Mouse (Mus musculus) G1E (cell line): ENCODE results near the gene Atp1a2. TPM values are rescaled to one million over a fixed set of nuclear protein-coding genes. Genes with fewer than 3 reads are reported as not detected.

Experiments used
- ATAC-seq: 2 replicates; pipeline ENCODE4 v1.8.0; 2016; ENCODE audit warnings: mild to moderate bottlenecking; ENCODE audit not compliant: insufficient number of reproducible peaks, poor library complexity, low FRiP score, severe bottlenecking; ENCODE audit errors: extremely low read depth
- DNase-seq: peaks from one replicate; pipeline ENCODE4 v3.0.0; 2012; ENCODE audit warnings: low spot score
- H3K27me3 ChIP-seq: 2 replicates; pipeline ENCODE4 v1.6.1; 2012; ENCODE audit warnings: mild to moderate bottlenecking, low read length, inconsistent platforms; ENCODE audit not compliant: insufficient read depth
- H3K36me3 ChIP-seq: replicated peaks from 2 replicates; pipeline ENCODE3; 2012; ENCODE audit warnings: mild to moderate bottlenecking, inconsistent platforms
- H3K4me1 ChIP-seq: 2 replicates; pipeline ENCODE4 v1.6.1; 2012; ENCODE audit warnings: low read depth, low read length, inconsistent platforms, mixed read lengths; ENCODE audit not compliant: insufficient read depth
- H3K4me3 ChIP-seq: 2 replicates; pipeline ENCODE4 v1.5.1; 2012; ENCODE audit warnings: low read depth, mild to moderate bottlenecking, inconsistent platforms, low read length, moderate library complexity, mixed read lengths
- H3K9me3 ChIP-seq: replicated peaks from 2 replicates; pipeline ENCODE4 v1.6.1; 2012; ENCODE audit warnings: inconsistent platforms
- CTCF ChIP-seq: IDR thresholded peaks from 2 replicates; pipeline ENCODE4 v1.5.1; 2012; ENCODE audit warnings: low read depth, low read length, inconsistent platforms, mixed read lengths
- GATA1 ChIP-seq: IDR thresholded peaks from 2 replicates; pipeline ENCODE4 v1.6.1; 2012; ENCODE audit warnings: borderline replicate concordance, low read length, inconsistent platforms, mixed read lengths
- GATA2 ChIP-seq: IDR thresholded peaks from 2 replicates; pipeline ENCODE4 v1.6.1; 2012; ENCODE audit warnings: low read depth, low read length, inconsistent platforms, borderline replicate concordance
- POLR2AphosphoS5 ChIP-seq: IDR thresholded peaks from 2 replicates; pipeline ENCODE4 v1.6.1; 2012; ENCODE audit warnings: low read depth, low read length, inconsistent platforms; ENCODE audit not compliant: insufficient replicate concordance
- TAL1 ChIP-seq: conservative IDR thresholded peaks from 2 replicates; pipeline ENCODE4 v1.6.1; 2012; ENCODE audit warnings: low read depth, low read length, inconsistent platforms, mixed read lengths
- polyA plus RNA-seq: library from polyadenylated mRNA; stranded (reverse); fragments of >175 nt; gene quantifications from 2 replicates; pipeline ENCODE4 v1.2.3, GENCODE M21; 2012
- total RNA-seq, 2 experiments: library from RNA; stranded (forward) in 1 of 2; stranded (reverse) in 1 of 2; fragments of 200-1000 nt in 1 of 2; fragments of >200 nt in 1 of 2; fragmentation: Nextera tagmentation in 1 of 2; gene quantifications; 2 replicates each; pipeline ENCODE4 v1.2.3; 2014 to 2017

The Atp1a2 gene
- total and polyA plus RNA-seq, 3 experiments: 0.05 TPM; not detected in 2

DNA sequence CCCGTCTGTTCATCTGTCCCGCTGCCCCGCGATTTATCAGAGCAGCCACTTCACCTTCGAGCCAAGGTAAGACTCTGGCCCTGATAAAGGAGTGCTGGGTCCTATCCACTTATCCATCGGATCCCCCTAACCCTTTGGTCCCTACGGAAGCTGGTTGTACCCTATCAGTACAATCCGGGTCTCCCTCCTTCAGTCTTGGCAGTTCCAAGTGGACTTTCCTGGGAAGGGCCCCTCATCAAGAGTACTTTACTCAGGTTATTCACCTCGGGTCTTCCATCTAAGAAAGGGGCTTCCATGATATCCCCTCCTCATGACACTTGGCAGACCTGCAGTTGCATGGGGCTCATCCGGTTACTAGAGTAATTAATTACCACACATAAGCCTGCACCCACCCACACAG lies 43.5 kb upstream of the Atp1a2 start:
- ATAC-seq (no peak), DNase-seq (no peak)
- Histone ChIP-seq H3K4me1 (no peaks in the 10 kb centered on the region), H3K9me3 (no peaks in the 10 kb centered on the region), H3K36me3 (no peaks in the 10 kb centered on the region), H3K4me3 (no peak overlapping the region), H3K27me3 (peaks cover 7% of the 10 kb centered on the region; the same call in 1 of the 2 replicates)
- no peak for TF ChIP-seq CTCF
- no peak for TF ChIP-seq GATA1
- TF ChIP-seq TAL1: no peak
- no peak for TF ChIP-seq GATA2
- TF ChIP-seq POLR2AphosphoS5: no peak

DNA sequence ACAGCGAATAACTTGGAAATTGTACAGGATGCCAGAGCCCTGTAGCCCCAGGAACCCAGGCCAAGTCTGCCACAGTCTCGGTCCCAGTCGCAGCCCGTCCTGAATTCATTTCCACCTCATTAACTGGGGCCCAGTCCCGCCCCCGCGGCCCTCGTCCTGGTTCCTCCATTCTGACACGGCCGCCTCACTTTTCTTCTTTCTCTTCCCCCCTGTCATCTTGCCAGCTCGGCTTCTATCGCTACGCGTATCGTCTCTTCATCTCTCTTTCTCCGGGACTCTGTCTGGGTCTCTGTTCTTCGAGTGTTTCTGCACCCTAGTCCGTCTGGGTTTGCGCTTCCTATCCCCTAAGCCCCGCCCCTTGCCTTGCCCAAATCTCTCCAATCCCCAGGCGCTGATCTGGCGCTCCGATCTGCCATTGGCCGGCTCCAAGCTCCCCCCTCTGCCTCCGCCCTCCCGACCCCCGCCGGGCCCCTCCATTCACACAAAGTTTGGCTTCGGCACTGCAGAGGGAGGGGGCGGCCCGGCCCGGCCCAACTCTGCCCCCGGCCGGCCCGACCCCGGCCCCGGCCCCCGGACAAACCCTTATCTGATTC lies 43.0 kb upstream of the Atp1a2 start, which contains the start of gene Kcnj10:
Kcnj10 (plus strand) TSS at position 482 of the 593 bp plus-strand sequence.
- H3K27me3 ChIP-seq: peaks cover 2% of the 10 kb centered on the region; the same call in 1 of the 2 replicates
- no peak for DNase-seq
- no peaks in the 10 kb centered on the region for H3K4me1 ChIP-seq
- no peak within 1 kb of the TSS for H3K4me3 ChIP-seq
- no peaks in the 10 kb centered on the region for H3K36me3 ChIP-seq
- no peak for ATAC-seq
- H3K9me3 ChIP-seq: no peaks in the 10 kb centered on the region
- TF ChIP-seq TAL1 (no peak), GATA1 (no peak), CTCF (no peak), POLR2AphosphoS5 (no peak)

DNA sequence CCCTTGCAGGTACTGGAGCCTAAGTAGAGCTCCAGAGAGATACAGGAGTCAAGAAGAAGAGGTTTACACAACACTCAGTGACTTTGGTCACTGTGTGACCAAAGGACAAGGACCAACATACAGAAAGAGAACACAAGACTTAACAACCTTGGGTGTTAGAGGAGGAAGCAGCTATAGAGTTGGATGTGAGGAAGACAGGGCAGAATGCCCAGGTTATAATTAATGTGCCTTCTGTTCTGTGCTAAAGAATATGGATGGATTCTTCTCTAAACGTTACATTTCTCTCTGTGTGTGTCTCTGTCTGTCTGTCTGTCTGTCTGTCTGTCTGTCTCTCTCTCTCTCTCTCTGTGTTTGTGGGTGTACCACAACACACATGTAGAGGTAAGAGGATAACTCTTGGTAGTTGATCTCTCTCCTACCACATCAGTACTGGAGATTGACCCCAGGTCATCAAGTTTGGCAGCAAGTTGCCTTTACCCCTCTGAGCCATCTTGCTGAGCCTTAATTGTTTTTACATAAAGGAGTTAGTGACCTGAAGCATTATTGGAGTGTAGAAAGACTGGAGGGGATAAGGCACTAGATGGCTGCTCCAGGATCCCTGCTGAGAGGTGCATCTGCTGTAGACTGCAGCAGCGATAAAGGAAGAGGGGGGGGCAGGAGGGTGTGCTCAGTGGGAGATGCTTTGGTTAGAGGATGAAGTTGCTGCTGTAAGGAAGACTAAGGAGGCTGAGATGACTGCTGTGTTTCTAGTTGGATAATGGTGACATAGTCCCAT lies 39.7 kb upstream of the Atp1a2 start:
- no peak overlapping the region for H3K4me3 ChIP-seq
- no peaks in the 10 kb centered on the region for H3K9me3 ChIP-seq
- DNase-seq (no peak), ATAC-seq (no peak)
- TF ChIP-seq GATA2: no peak
- no peak for TF ChIP-seq CTCF
- TF ChIP-seq TAL1: no peak
- TF ChIP-seq GATA1: no peak
- no peak for TF ChIP-seq POLR2AphosphoS5
- H3K4me1 ChIP-seq: no peaks in the 10 kb centered on the region
- H3K36me3 ChIP-seq: no peaks in the 10 kb centered on the region
- H3K27me3 ChIP-seq: 0 out of 2 replicates have a peak, but pooled peaks cover 5% of the 10 kb centered on the region

DNA sequence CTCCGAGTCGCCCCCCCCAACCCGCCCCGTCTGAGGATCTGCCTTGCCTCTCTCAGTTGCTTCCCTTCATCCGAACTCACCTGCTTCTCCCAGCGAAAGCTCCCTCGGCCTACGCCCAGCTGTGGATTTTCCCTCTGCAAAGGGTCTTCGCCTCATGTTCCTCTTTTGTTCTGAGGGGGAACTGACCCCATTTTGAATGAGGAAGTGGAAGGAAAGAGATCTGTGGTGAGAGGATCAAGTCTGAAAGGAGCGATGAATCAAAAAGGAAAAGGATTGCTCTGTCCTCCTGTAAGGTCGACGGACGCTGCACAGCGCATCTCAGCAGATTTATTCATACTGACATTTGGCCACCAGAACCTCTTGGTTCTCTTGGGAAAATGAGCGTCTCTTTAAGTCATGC lies 37.9 kb upstream of the Atp1a2 start:
- TF ChIP-seq GATA2 (no peak), GATA1 (no peak), TAL1 (no peak), CTCF (no peak), POLR2AphosphoS5 (no peak)
- H3K27me3 ChIP-seq: peaks cover 7% of the 10 kb centered on the region

DNA sequence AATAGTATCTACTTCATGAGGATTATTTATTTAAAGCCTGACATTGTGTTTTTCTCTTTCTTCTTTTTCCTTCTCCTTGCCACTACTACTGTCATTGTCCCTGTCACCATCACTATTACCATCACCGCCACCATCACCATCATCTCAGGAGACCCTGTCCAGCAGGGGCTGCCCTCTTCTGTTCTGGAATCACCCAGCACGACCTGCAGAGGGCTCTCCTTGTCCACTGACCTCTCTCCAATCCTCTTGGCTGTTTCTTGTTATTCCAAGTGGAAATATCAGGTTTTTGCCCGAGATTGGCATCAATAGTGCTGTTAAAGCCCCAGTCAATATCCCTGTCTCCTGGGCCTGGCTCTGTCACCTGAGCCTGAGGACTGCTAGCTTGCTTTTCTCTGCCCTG lies 35.6 kb upstream of the Atp1a2 start:
- Histone ChIP-seq H3K36me3 (no peaks in the 10 kb centered on the region), H3K4me3 (no peak overlapping the region), H3K9me3 (no peaks in the 10 kb centered on the region), H3K27me3 (peaks cover 22% of the 10 kb centered on the region), H3K4me1 (no peaks in the 10 kb centered on the region)
- DNase-seq (no peak), ATAC-seq (no peak)
- TF ChIP-seq TAL1: no peak

More for the DNA sequence above, 37.9 kb upstream of the Atp1a2 start:
- no peak for ATAC-seq
- Histone ChIP-seq H3K36me3 (no peaks in the 10 kb centered on the region), H3K9me3 (no peaks in the 10 kb centered on the region), H3K4me3 (no peak overlapping the region), H3K4me1 (no peaks in the 10 kb centered on the region)
- no peak for DNase-seq

DNA sequence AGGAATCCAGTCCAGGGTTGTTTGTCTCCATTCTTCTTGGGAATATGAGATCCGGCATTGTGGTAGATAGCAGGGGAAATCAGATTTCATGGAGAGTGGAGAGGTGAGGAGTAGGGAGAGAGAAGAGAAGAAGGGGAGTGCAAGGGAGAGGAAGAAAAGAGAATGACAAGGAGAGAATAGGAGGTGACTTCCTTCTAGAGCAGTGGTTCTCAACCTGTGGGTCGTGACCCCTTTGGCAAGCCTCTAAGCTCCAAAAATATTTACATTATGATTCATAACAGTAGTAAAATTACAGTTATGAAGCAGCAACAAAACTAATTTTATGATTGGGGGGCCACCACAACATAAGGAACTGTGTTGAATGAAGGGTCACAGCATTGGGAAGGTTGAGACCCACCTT lies 35.1 kb upstream of the Atp1a2 start:
- Histone ChIP-seq H3K4me3 (no peak overlapping the region), H3K36me3 (no peaks in the 10 kb centered on the region), H3K4me1 (no peaks in the 10 kb centered on the region), H3K9me3 (no peaks in the 10 kb centered on the region), H3K27me3 (peaks cover 26% of the 10 kb centered on the region)
- no peak for DNase-seq
- TF ChIP-seq CTCF (no peak), TAL1 (no peak), GATA2 (no peak), GATA1 (no peak), POLR2AphosphoS5 (no peak)
- no peak for ATAC-seq
